Mouse (Mus musculus) stomach, embryonic 15.5 days (tissue): ENCODE results near the gene Gm9040. TPM values are rescaled to one million over a fixed set of nuclear protein-coding genes. Genes with fewer than 3 reads are reported as not detected.
"Not testable (repeated sequence)": the region's sequence is repeated elsewhere in the genome, so short reads cannot be mapped to it uniquely, and the experiment has no call there.

Source experiments
- ATAC-seq: fragments of 200-750 bp; cut with Nextera tagmentation; 2 replicates; pipeline ENCODE4 v1.8.0; 2017; ENCODE audit warnings: low read depth, moderate number of reproducible peaks, moderate TSS enrichment; ENCODE audit not compliant: insufficient read depth, low FRiP score
- H3K27ac ChIP-seq: fragments of 300-500 bp; sonication (generic); 2 replicates; pipeline ENCODE4 v1.5.1; 2015; ENCODE audit warnings: mild to moderate bottlenecking, inconsistent platforms
- H3K27me3 ChIP-seq: fragments of 300-500 bp; sonication (generic); replicated peaks from 2 replicates; pipeline ENCODE4 v1.6.1; 2015; ENCODE audit warnings: inconsistent platforms
- H3K36me3 ChIP-seq: fragments of 300-500 bp; sonication (generic); 2 replicates; pipeline ENCODE4 v1.6.1; 2015; ENCODE audit warnings: inconsistent platforms
- H3K4me1 ChIP-seq: fragments of 300-500 bp; sonication (generic); 2 replicates; pipeline ENCODE4 v1.6.1; 2015; ENCODE audit warnings: inconsistent platforms
- H3K4me2 ChIP-seq: fragments of 300-500 bp; sonication (generic); 2 replicates; pipeline ENCODE4 v1.6.1; 2015; ENCODE audit warnings: mild to moderate bottlenecking, inconsistent platforms
- H3K4me3 ChIP-seq: fragments of 300-500 bp; sonication (generic); replicated peaks from 2 replicates; pipeline ENCODE4 v1.5.1; 2015; ENCODE audit warnings: inconsistent platforms
- H3K9ac ChIP-seq: fragments of 300-500 bp; sonication (generic); 2 replicates; pipeline ENCODE4 v1.6.1; 2015; ENCODE audit warnings: inconsistent platforms
- H3K9me3 ChIP-seq: fragments of 300-500 bp; sonication (generic); 2 replicates; pipeline ENCODE4 v1.6.1; 2016; ENCODE audit warnings: inconsistent platforms
- WGBS: fragments of 180-500 bp; shearing (Covaris S2); methylation state at CpG from one replicate; pipeline ENCODE4 v1.1.7; 2015; 5-methylcytosine and 5-hydroxymethylcytosine counted together
- polyA plus RNA-seq: library from polyadenylated mRNA; unstranded; fragments of >200 nt; fragmentation: Nextera tagmentation; extraction: Ambion mirVana; gene quantifications from 2 replicates; pipeline ENCODE4 v1.2.1, GENCODE M21; 2015

The Gm9040 gene
- 0.05 TPM in 1 of 2 replicates, not detected in the other for polyA plus RNA-seq

DNA sequence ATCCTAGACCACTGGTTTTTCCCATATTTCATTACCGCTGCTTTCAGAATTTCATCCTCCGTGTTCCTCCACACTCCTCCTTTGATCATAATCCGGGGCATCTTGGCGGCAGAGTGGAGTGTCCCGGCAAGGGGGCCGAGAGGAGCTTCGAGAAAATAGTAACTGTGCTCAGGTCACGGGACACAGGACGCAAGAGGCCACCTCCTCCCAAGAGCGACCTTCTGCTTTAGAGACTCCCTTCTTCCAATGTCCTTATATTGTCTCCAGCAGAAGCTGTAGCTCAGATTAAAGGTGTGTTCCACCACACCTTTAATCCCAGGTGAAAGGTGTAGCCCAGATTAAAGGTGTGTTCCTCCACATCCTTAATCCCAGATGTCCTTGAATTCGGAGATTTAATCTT is at the start of gene Gm9040:
Gm9040 (minus strand) TSS at position 101 of the 400 bp plus-strand sequence.
- not testable (repeated sequence) for H3K27me3 ChIP-seq, H3K36me3 ChIP-seq, H3K9me3 ChIP-seq, H3K4me2 ChIP-seq, H3K27ac ChIP-seq, H3K9ac ChIP-seq, H3K4me1 ChIP-seq, H3K4me3 ChIP-seq, ATAC-seq
- WGBS = no CpG with 5 or more reads among the region's 11 CpGs

DNA sequence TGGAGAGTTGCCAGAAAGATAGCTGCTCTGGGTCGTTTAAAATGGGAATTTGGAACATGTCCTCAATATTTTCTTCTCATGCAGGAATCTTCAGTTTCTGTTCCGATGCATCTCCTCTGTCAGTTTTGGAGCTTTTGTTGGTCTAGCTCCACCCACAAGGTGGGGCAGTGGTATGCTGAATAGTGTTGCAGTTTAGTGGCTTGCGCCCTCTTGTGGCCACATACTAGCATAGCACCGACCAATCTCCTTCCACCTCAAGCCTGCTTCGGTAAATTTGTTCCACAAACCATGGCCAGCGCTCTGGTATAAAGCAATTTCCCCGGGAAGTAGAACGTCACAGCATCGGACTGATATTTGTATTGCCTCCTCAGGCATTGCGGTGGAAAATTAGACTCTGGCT is 43.7 kb upstream of the Gm9040 start:
- no peaks in the 10 kb centered on the region for H3K4me1 ChIP-seq
- H3K9me3 ChIP-seq = no peaks in the 10 kb centered on the region
- peak overlapping the region; percentile 38; the same call in 1 of the 2 replicates for H3K4me2 ChIP-seq
- 4% methylated on average over 10 of the region's 10 CpGs for WGBS
- no peaks in the 10 kb centered on the region for H3K27me3 ChIP-seq
- ATAC-seq = peak; percentile 83; the same call in 1 of the 2 replicates
- no peaks in the 10 kb centered on the region for H3K36me3 ChIP-seq
- no peak overlapping the region for H3K9ac ChIP-seq
- H3K4me3 ChIP-seq = no peak overlapping the region
- H3K27ac ChIP-seq = no peak overlapping the region

DNA sequence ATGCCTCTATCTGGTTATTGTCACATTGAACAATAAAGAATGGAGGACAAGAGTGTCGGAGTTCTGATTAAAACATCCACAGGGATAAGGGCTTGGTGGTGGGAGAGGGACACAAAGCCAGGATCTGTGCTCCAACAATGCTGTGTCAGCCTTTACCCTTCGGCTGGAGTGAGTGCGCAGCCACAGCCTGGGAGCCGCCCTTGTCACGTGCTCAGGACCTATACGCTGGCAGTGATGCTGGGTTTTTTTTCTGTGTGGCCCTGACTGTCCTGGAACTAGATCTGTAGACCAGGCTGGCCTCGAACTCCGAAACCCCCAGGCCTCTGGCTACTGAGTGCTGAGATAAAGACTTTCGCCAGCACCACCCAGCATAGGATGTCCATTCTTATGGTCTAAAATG is 42.7 kb upstream of the Gm9040 start:
- no peaks in the 10 kb centered on the region for H3K9me3 ChIP-seq
- no peaks in the 10 kb centered on the region for H3K4me1 ChIP-seq
- no peak overlapping the region for H3K9ac ChIP-seq
- ATAC-seq = no peak
- H3K4me3 ChIP-seq = no peak overlapping the region
- H3K4me2 ChIP-seq = no peak overlapping the region
- H3K27ac ChIP-seq = no peak overlapping the region
- 81% methylated on average over 9 of the region's 9 CpGs for WGBS
- no peaks in the 10 kb centered on the region for H3K36me3 ChIP-seq
- no peaks in the 10 kb centered on the region for H3K27me3 ChIP-seq

DNA sequence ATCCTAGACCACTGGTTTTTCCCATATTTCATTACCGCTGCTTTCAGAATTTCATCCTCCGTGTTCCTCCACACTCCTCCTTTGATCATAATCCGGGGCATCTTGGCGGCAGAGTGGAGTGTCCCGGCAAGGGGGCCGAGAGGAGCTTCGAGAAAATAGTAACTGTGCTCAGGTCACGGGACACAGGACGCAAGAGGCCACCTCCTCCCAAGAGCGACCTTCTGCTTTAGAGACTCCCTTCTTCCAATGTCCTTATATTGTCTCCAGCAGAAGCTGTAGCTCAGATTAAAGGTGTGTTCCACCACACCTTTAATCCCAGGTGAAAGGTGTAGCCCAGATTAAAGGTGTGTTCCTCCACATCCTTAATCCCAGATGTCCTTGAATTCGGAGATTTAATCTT is 27.2 kb upstream of the Gm9040 start, which contains the start of gene Gm9049:
Gm9049 (minus strand) TSS at position 101 of the 400 bp plus-strand sequence.
- WGBS = 56% methylated on average over 1 of the region's 11 CpGs

DNA sequence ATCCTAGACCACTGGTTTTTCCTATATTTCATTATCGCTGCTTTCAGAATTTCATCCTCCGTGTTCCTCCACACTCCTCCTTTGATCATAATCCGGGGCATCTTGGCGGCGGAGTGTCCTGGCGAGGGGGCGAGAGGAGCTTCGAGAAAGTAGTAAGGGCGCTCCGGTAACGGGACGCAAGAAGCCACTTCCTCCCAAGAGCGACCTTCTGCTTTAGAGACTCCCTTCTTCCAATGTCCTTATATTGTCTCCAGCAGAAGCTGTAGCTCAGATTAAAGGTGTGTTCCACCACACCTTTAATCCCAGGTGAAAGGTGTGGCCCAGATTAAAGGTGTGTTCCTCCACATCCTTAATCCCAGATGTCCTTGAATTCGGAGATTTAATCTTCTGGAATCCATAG is 21.8 kb upstream of the Gm9040 start, which contains the start of gene Gm9048:
Gm9048 (minus strand) TSS at position 101 of the 400 bp plus-strand sequence.
- not testable (repeated sequence) for H3K27ac ChIP-seq, H3K36me3 ChIP-seq, H3K27me3 ChIP-seq, H3K4me2 ChIP-seq, H3K9me3 ChIP-seq, H3K4me1 ChIP-seq, H3K9ac ChIP-seq, H3K4me3 ChIP-seq, ATAC-seq
- 77% methylated on average over 1 of the region's 14 CpGs for WGBS

More for the DNA sequence above, 27.2 kb upstream of the Gm9040 start, which contains the start of gene Gm9049:
- H3K4me3 ChIP-seq, H3K27me3 ChIP-seq, H3K9me3 ChIP-seq, H3K4me2 ChIP-seq, H3K9ac ChIP-seq, H3K36me3 ChIP-seq, ATAC-seq, H3K4me1 ChIP-seq, H3K27ac ChIP-seq: not testable (repeated sequence)

DNA sequence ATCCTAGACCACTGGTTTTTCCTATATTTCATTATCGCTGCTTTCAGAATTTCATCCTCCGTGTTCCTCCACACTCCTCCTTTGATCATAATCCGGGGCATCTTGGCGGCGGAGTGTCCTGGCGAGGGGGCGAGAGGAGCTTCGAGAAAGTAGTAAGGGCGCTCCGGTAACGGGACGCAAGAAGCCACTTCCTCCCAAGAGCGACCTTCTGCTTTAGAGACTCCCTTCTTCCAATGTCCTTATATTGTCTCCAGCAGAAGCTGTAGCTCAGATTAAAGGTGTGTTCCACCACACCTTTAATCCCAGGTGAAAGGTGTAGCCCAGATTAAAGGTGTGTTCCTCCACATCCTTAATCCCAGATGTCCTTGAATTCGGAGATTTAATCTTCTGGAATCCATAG is 16.4 kb upstream of the Gm9040 start, which contains the start of gene Gm9046:
Gm9046 (minus strand) TSS at position 101 of the 400 bp plus-strand sequence.
- H3K4me2 ChIP-seq, H3K9me3 ChIP-seq, ATAC-seq, H3K27me3 ChIP-seq, H3K9ac ChIP-seq, H3K27ac ChIP-seq, H3K4me3 ChIP-seq, H3K36me3 ChIP-seq, H3K4me1 ChIP-seq: not testable (repeated sequence)
- WGBS = no CpG with 5 or more reads among the region's 14 CpGs

DNA sequence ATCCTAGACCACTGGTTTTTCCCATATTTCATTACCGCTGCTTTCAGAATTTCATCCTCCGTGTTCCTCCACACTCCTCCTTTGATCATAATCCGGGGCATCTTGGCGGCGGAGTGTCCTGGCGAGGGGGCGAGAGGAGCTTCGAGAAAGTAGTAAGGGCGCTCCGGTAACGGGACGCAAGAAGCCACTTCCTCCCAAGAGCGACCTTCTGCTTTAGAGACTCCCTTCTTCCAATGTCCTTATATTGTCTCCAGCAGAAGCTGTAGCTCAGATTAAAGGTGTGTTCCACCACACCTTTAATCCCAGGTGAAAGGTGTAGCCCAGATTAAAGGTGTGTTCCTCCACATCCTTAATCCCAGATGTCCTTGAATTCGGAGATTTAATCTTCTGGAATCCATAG is 11.0 kb upstream of the Gm9040 start, which contains the start of gene Gm9045:
Gm9045 (minus strand) TSS at position 101 of the 400 bp plus-strand sequence.
- H3K9me3 ChIP-seq, ATAC-seq, H3K4me2 ChIP-seq, H3K4me1 ChIP-seq, H3K9ac ChIP-seq, H3K27ac ChIP-seq, H3K27me3 ChIP-seq, H3K4me3 ChIP-seq, H3K36me3 ChIP-seq: not testable (repeated sequence)
- no CpG with 5 or more reads among the region's 14 CpGs for WGBS

DNA sequence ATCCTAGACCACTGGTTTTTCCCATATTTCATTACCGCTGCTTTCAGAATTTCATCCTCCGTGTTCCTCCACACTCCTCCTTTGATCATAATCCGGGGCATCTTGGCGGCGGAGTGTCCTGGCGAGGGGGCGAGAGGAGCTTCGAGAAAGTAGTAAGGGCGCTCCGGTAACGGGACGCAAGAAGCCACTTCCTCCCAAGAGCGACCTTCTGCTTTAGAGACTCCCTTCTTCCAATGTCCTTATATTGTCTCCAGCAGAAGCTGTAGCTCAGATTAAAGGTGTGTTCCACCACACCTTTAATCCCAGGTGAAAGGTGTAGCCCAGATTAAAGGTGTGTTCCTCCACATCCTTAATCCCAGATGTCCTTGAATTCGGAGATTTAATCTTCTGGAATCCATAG is 5.5 kb upstream of the Gm9040 start, which contains the start of gene Gm9044:
Gm9044 (minus strand) TSS at position 101 of the 400 bp plus-strand sequence.
- H3K4me2 ChIP-seq, H3K9ac ChIP-seq, H3K4me1 ChIP-seq, H3K9me3 ChIP-seq, ATAC-seq, H3K4me3 ChIP-seq, H3K36me3 ChIP-seq, H3K27me3 ChIP-seq, H3K27ac ChIP-seq: not testable (repeated sequence)
- WGBS = no CpG with 5 or more reads among the region's 14 CpGs

DNA sequence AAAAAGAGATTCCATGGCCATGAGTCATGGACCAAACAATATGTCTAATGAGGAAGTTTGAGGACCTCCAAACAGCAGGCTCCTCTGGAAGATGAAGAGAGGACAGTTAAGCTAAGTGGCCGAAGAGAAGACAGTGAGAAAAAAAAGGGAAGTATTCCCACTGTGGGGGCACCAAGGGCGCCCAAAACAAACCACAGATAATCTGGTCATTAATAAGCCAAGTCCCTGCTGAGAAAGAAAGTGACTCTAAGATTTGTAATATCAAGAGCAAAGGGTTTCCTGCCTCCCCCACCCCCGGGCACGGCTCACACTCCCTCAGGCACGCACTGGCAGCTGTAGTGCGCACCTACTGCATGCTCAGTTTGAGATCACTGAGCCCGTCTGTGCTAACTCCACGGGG is 7.7 kb downstream of the Gm9040 start:
- H3K9me3 ChIP-seq = no peaks in the 10 kb centered on the region
- H3K27me3 ChIP-seq = no peaks in the 10 kb centered on the region
- H3K4me3 ChIP-seq = no peak overlapping the region
- H3K27ac ChIP-seq = no peak overlapping the region
- no peak overlapping the region for H3K4me2 ChIP-seq
- no peaks in the 10 kb centered on the region for H3K36me3 ChIP-seq
- no peak for ATAC-seq
- H3K4me1 ChIP-seq = no peaks in the 10 kb centered on the region
- 79% methylated on average over 8 of the region's 8 CpGs for WGBS
- H3K9ac ChIP-seq = no peak overlapping the region

DNA sequence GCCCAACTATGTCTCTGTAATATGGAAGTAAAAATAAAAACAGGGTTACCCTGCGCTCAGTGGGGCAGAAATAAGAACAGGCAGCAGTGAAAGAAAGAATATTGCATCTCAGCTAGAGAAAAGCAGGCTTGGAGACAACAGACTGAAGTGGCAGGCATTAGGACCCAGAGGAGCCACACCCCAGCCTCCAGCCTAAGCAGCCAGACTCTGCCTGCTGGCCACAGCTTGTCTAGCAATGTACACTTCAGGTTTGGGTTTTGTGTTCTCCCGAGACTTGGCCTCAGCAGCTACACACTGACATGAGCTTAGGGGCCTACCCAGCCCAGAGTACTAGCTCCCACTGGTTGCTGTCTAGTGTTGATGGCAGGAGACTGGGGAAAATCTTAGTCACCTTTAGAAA is 24.6 kb downstream of the Gm9040 start:
- not testable (repeated sequence) for H3K27ac ChIP-seq, H3K4me3 ChIP-seq, H3K4me1 ChIP-seq, H3K4me2 ChIP-seq, H3K9ac ChIP-seq, ATAC-seq, H3K27me3 ChIP-seq, H3K9me3 ChIP-seq, H3K36me3 ChIP-seq
- 39% methylated on average over 2 of the region's 2 CpGs for WGBS

DNA sequence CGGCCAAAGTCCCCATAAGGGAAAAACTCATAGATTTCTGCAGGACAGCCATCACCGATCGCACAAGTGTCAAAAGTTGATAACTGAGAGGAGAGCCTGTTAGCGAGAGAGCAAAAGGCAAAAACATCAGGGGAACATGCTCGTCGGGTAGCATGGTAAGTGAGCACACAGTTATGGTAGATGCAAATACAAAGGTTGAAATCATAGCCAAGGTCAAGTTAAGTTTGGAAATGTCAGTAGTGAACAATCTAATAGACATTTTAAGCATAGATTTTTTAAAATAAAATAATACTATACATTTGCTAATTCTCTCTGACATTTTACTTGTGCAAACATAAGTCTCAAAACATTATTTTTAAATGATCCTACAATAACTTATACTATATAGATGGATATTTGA is 31.8 kb downstream of the Gm9040 start, which contains the start of gene Iltifb:
Iltifb (minus strand) TSS at position 101 of the 400 bp plus-strand sequence.
- Histone ChIP-seq H3K9ac (no peak within 1 kb of the TSS), H3K4me2 (no peak within 1 kb of the TSS), H3K27me3 (no peaks in the 10 kb centered on the region), H3K36me3 (no peaks in the 10 kb centered on the region), H3K4me3 (no peak within 1 kb of the TSS), H3K27ac (no peak within 1 kb of the TSS), H3K9me3 (no peaks in the 10 kb centered on the region), H3K4me1 (no peaks in the 10 kb centered on the region)
- no peak for ATAC-seq
- WGBS = 89% methylated on average over 6 of the region's 6 CpGs

DNA sequence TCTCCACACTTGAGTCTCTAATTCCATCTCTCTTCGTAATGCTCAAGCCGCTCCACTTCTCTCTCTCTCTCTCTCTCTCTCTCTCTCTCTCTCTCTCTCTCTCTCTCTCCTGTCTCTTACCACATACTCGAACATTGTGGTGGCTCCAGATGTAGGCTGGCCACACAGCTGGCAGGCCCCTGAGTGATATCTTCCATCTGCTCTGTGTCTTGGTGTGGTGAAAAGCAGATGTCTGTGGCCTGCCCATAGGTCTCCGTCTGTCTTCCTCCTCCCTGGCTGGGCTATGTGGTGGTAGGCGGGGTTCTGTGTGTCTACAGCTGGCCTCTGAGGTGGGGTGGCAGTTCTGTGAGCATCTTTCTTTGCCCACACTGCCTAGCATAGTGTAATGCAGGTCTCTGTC is 43.8 kb downstream of the Gm9040 start:
- not testable (repeated sequence) for H3K9ac ChIP-seq, H3K36me3 ChIP-seq, H3K4me2 ChIP-seq, ATAC-seq, H3K27ac ChIP-seq, H3K27me3 ChIP-seq, H3K4me3 ChIP-seq, H3K4me1 ChIP-seq, H3K9me3 ChIP-seq
- 77% methylated on average over 2 of the region's 5 CpGs for WGBS

DNA sequence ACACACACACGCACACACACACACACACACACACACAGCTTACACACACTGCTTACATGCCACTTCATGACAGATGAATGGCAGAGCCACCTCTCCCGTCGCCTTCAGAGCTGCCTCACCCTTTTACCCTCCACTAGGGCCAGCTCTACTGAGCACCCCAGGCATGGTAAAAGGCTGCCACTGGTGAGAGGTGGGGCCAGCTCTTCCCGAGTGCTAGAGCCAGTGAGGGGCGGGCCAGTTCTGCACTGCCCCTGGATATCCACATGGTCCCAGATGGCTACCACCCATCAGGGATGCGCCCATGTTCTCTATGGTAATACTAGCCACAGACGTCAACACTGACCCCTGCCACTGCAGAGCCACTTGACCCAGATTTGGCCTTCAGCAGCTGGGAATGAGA is 44.2 kb downstream of the Gm9040 start:
- not testable (repeated sequence) for H3K27me3 ChIP-seq, H3K27ac ChIP-seq, H3K4me3 ChIP-seq, H3K4me2 ChIP-seq, H3K4me1 ChIP-seq, ATAC-seq, H3K36me3 ChIP-seq, H3K9me3 ChIP-seq, H3K9ac ChIP-seq
- 65% methylated on average over 7 of the region's 7 CpGs for WGBS
